Mouse (Mus musculus) hindbrain, embryonic 11.5 days (tissue): ENCODE data around the gene Dars2. TPM values are rescaled to one million over a fixed set of nuclear protein-coding genes. Genes with fewer than 3 reads are reported as not detected.
"Not testable (repeated sequence)": the region's sequence is repeated elsewhere in the genome, so short reads cannot be mapped to it uniquely, and the experiment has no call there.

ENCODE experiments used
- ATAC-seq: fragments of 200-750 bp; cut with Nextera tagmentation; 2 replicates; pipeline ENCODE4 v1.8.0; 2017; ENCODE audit warnings: mild to moderate bottlenecking, moderate TSS enrichment, moderate library complexity; ENCODE audit not compliant: low FRiP score
- DNase-seq: peaks from one replicate; pipeline ENCODE4 v3.0.0-alpha.2; 2015; ENCODE audit warnings: low spot score
- H3K27ac ChIP-seq: fragments of 300-500 bp; sonication (generic); 2 replicates; pipeline ENCODE4 v1.5.1; 2014; ENCODE audit warnings: mild to moderate bottlenecking, low read depth, low read length
- H3K27me3 ChIP-seq: fragments of 300-500 bp; sonication (generic); 2 replicates; pipeline ENCODE4 v1.6.1; 2014; ENCODE audit warnings: mild to moderate bottlenecking, low read length, moderate library complexity, mixed read lengths; ENCODE audit not compliant: control insufficient read depth, insufficient read depth
- H3K36me3 ChIP-seq: fragments of 300-500 bp; sonication (generic); 2 replicates; pipeline ENCODE4 v1.6.1; 2014; ENCODE audit warnings: mild to moderate bottlenecking, low read length, moderate library complexity, mixed read lengths; ENCODE audit not compliant: control insufficient read depth, insufficient read depth
- H3K4me1 ChIP-seq: fragments of 300-500 bp; sonication (generic); replicated peaks from 2 replicates; pipeline ENCODE4 v1.6.1; 2014; ENCODE audit warnings: low read length, mixed read lengths; ENCODE audit not compliant: control insufficient read depth, insufficient read depth
- H3K4me2 ChIP-seq: fragments of 300-500 bp; sonication (generic); replicated peaks from 2 replicates; pipeline ENCODE4 v1.6.1; 2014; ENCODE audit warnings: mild to moderate bottlenecking, low read depth, low read length
- H3K4me3 ChIP-seq: fragments of 300-500 bp; sonication (generic); 2 replicates; pipeline ENCODE4 v1.5.1; 2014; ENCODE audit warnings: low read depth, low read length
- H3K9ac ChIP-seq: fragments of 300-500 bp; sonication (generic); 2 replicates; pipeline ENCODE4 v1.6.1; 2014; ENCODE audit warnings: low read depth, low read length
- H3K9me3 ChIP-seq: fragments of 300-500 bp; sonication (generic); 2 replicates; pipeline ENCODE4 v1.6.1; 2016; ENCODE audit warnings: low read length; ENCODE audit not compliant: control insufficient read depth
- WGBS: fragments of 180-500 bp; shearing (Covaris S2); extraction: QIAGEN DNeasy Blood & Tissue Kit; methylation state at CpG from one replicate; pipeline ENCODE4 v1.1.7; 2014; 5-methylcytosine and 5-hydroxymethylcytosine counted together
- polyA plus RNA-seq: library from polyadenylated mRNA; unstranded; fragments of >200 nt; fragmentation: Nextera tagmentation; extraction: Ambion mirVana; gene quantifications from 2 replicates; pipeline ENCODE4 v1.2.1, GENCODE M21; 2014

Dars2 gene
- polyA plus RNA-seq, 1 experiment from 2014 or later: 43.2 TPM

- DNase-seq (no peak), ATAC-seq (no peak)
- 92% methylated on average over 7 of the region's 7 CpGs for WGBS
Observed at GRCm38 (mm10) chr1:161032345-161032744, 38.1 kb downstream of the Dars2 start.

GRCm38 (mm10) chr1:161031881-161032280, 38.6 kb downstream of the Dars2 start:
- Histone ChIP-seq H3K9ac (no peak overlapping the region), H3K27me3 (no peaks in the 10 kb centered on the region), H3K9me3 (no peaks in the 10 kb centered on the region), H3K4me1 (no peaks in the 10 kb centered on the region), H3K36me3 (no peaks in the 10 kb centered on the region), H3K4me3 (no peak overlapping the region), H3K4me2 (no peak overlapping the region), H3K27ac (no peak overlapping the region)
- ATAC-seq (no peak), DNase-seq (no peak)
- 91% methylated on average over 9 of the region's 9 CpGs for WGBS

More at GRCm38 (mm10) chr1:161032345-161032744, 38.1 kb downstream of the Dars2 start:
- no peak overlapping the region for H3K9ac ChIP-seq
- H3K4me1 ChIP-seq: no peaks in the 10 kb centered on the region
- H3K27me3 ChIP-seq: no peaks in the 10 kb centered on the region
- H3K4me3 ChIP-seq: no peak overlapping the region
- no peak overlapping the region for H3K4me2 ChIP-seq
- H3K27ac ChIP-seq: no peak overlapping the region
- no peaks in the 10 kb centered on the region for H3K9me3 ChIP-seq
- no peaks in the 10 kb centered on the region for H3K36me3 ChIP-seq

DNA sequence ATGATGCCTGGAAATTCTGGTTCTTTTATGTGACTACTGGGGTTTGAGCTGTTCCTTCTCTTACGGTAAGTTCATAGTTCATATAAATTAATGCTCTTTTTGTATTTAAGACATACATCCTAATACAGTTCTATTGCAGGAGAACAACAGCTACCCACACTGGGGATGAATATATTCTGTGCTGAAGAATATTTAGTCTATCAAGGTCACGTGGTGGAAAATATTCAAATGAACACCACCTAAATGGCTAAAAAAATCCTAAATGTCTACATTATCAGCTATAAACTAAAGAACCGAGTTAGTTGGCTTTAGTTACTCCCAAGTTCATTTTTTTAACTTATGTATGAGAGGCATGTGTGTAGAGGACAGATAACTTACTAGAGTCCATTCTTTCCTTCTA, 40.4 kb downstream of the Dars2 start:
- H3K27me3 ChIP-seq: no peaks in the 10 kb centered on the region
- no peak overlapping the region for H3K27ac ChIP-seq
- no peak for DNase-seq
- no peaks in the 10 kb centered on the region for H3K36me3 ChIP-seq
- no peak overlapping the region for H3K4me2 ChIP-seq
- 93% methylated on average over 3 of the region's 3 CpGs for WGBS
- no peaks in the 10 kb centered on the region for H3K9me3 ChIP-seq
- H3K4me1 ChIP-seq: no peaks in the 10 kb centered on the region
- no peak for ATAC-seq
- H3K4me3 ChIP-seq: no peak overlapping the region
- H3K9ac ChIP-seq: no peak overlapping the region

DNA sequence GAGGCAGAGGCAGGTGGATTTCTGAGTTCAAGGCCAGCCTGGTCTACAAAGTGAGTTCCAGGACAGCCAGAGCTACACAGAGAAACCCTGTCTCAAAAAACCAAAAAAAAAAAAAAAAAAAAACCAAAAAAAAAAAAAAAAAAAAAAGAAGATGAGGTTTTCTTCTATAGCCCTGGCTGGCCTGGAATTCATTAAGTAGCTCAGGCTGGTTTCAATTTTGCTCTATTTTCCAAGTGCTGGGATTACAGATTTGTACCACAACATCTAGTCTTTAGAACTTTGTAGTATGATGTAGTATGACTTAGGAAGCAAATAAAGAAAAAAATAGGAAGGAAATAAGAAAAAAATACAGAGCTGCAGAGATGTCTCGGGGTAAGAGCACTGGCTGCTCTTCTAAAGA, 42.0 kb downstream of the Dars2 start:
- not testable (repeated sequence) for DNase-seq, ATAC-seq, H3K4me3 ChIP-seq, H3K9ac ChIP-seq, H3K27ac ChIP-seq, H3K4me2 ChIP-seq, H3K4me1 ChIP-seq, H3K36me3 ChIP-seq, H3K27me3 ChIP-seq, H3K9me3 ChIP-seq
- 88% methylated on average over 1 of the region's 1 CpGs for WGBS

GRCm38 (mm10) chr1:161027196-161027595, 43.3 kb downstream of the Dars2 start:
- Histone ChIP-seq H3K27ac (no peak overlapping the region), H3K9ac (no peak overlapping the region), H3K9me3 (no peaks in the 10 kb centered on the region), H3K4me3 (no peak overlapping the region), H3K27me3 (no peaks in the 10 kb centered on the region), H3K4me2 (no peak overlapping the region), H3K36me3 (no peaks in the 10 kb centered on the region), H3K4me1 (no peaks in the 10 kb centered on the region)
- DNase-seq: no peak
- no peak for ATAC-seq
- 90% methylated on average over 2 of the region's 2 CpGs for WGBS

DNA sequence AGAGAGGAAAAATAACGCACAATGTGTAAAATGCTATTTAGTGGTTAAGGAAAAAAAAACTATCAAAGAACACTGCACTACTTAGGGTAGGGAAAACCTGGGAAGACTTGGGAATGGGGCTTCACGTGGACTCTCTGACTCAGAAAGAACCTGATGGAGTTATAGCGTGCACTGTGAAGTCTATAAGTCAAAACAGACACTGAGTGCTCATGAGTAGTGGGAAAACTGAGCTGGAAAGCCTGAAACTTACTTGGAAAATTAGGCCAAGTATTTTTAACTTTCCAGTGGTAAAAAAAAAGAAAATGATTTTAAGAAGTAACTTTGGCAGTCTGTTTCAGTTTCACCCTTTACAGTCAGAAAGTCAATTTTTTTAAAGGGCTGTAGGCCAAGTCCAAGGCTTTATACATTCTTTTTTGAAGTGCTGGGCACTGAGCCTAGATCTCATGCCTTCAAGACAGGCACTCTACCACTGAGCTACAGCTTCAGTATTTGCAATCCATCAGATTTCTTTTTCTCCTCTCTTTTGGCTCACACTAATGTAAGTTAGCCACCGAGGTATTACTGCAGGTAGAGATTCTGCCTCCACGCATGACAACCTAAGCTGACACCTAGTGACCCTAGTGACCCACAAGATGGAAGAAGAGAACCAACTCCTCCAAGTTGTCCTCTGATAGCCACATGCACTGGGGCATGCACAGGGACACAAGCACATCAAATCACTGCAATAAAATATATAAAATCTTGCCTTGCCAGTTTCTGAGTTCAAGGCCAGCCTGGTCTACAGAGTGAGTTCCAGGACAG, 44.8 kb downstream of the Dars2 start:
- Histone ChIP-seq H3K27ac (no peak overlapping the region), H3K9me3 (no peaks in the 10 kb centered on the region), H3K4me3 (no peak overlapping the region), H3K4me2 (no peak overlapping the region), H3K9ac (no peak overlapping the region), H3K4me1 (no peaks in the 10 kb centered on the region), H3K27me3 (no peaks in the 10 kb centered on the region), H3K36me3 (no peaks in the 10 kb centered on the region)
- WGBS: 91% methylated on average over 5 of the region's 5 CpGs
- no peak for DNase-seq
- no peak for ATAC-seq

- Histone ChIP-seq H3K27ac (no peak overlapping the region), H3K4me3 (no peak overlapping the region), H3K4me2 (no peak overlapping the region), H3K9me3 (no peaks in the 10 kb centered on the region), H3K36me3 (0 out of 2 replicates have a peak, but pooled peaks cover 3% of the 10 kb centered on the region), H3K27me3 (no peaks in the 10 kb centered on the region), H3K9ac (no peak overlapping the region), H3K4me1 (no peaks in the 10 kb centered on the region)
- ATAC-seq (no peak), DNase-seq (no peak)
- 95% methylated on average over 14 of the region's 14 CpGs for WGBS
Observed at GRCm38 (mm10) chr1:161020051-161020450, 50.4 kb downstream of the Dars2 start.

GRCm38 (mm10) chr1:161016378-161016777, 54.1 kb downstream of the Dars2 start:
- Histone ChIP-seq H3K4me2 (no peak overlapping the region), H3K27me3 (no peaks in the 10 kb centered on the region), H3K36me3 (0 out of 2 replicates have a peak, but pooled peaks cover 3% of the 10 kb centered on the region), H3K4me3 (no peak overlapping the region), H3K27ac (no peak overlapping the region), H3K9me3 (no peaks in the 10 kb centered on the region), H3K9ac (no peak overlapping the region), H3K4me1 (no peaks in the 10 kb centered on the region)
- ATAC-seq (no peak), DNase-seq (no peak)
- 93% methylated on average over 2 of the region's 2 CpGs for WGBS

DNA sequence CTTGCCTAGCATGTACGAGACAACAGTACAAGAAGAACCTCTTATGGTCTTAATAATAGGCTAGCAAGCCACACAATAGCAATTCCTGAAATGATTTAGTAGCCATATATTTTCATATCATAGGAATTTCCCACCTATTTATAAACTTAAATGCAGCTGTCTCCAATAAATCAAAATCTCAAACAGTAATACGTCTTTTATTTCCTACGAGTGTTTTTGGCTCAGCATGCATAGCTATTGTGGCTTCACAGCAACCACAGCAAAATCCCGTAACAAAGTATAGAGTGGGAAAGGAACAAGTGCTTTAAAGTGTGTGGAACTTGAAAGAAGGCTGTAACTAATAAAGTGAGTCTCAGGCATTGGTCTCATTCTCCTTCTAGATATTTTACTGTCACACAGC, 60.0 kb downstream of the Dars2 start:
- H3K9ac ChIP-seq: no peak overlapping the region
- no peak overlapping the region for H3K27ac ChIP-seq
- no peaks in the 10 kb centered on the region for H3K36me3 ChIP-seq
- H3K27me3 ChIP-seq: no peaks in the 10 kb centered on the region
- no peak for DNase-seq
- no peak for ATAC-seq
- no peak overlapping the region for H3K4me3 ChIP-seq
- WGBS: 93% methylated on average over 4 of the region's 4 CpGs
- no peaks in the 10 kb centered on the region for H3K4me1 ChIP-seq
- H3K4me2 ChIP-seq: no peak overlapping the region
- H3K9me3 ChIP-seq: no peaks in the 10 kb centered on the region
